Mouse (Mus musculus): ENCODE results near the gene Dok7.

Dok7 gene

DNA sequence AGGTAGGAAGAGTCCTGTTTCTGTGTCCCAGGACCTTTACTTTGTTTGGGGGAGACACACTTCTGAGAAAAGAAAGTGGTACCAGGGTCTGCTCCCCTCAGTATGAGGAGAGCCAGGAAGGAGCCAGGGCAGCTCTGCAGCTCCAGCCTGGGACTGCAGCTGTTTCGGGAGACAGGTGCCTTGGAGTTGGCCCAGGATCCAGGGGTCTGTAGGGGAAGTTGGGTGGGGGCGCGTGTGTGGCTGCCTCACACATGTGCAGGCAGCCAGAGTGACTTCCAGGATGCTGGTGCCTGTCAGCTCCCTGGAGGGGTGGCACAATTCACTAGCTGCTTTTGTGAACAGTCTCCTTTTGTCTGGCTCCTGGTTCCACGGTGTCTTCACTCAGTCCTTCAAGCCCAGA, 1.0 kb downstream of the Dok7 start:
- no peak for DNase-seq (ENCODE audit: low spot score in 2 of 2)

- DNase-seq (ENCODE audit: low spot score in 2 of 2), result no peak
These were observed 1.6 kb downstream of the Dok7 start for GRCm38 (mm10) chr5:35058216-35058615.

- DNase-seq (ENCODE audit: low spot score in 2 of 2), result no peak
These were observed 3.5 kb downstream of the Dok7 start for GRCm38 (mm10) chr5:35060098-35060497.

GRCm38 (mm10) chr5:35069841-35070240, 13.3 kb downstream of the Dok7 start:
- DNase-seq (ENCODE audit: low spot score in 2 of 2), result no peak

DNA sequence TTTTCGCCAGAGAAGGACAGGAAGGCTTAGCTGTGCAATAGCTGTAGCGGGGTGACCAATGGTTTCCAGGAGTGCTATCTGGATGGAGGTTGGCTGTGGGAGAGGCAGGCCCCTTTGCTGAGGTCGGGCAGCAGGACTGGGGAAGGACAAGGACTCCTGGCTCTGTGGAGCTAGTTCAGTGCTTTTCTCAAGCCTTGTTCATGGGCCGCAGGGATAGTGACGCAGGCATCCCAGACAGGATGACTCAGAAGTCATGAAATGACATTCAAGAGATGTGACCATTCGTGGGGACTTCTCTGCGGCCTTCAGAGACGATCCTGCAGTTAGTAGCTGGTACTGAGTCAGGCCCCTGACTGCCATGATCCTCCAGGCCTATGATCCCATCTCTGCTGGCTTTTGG, 13.7 kb downstream of the Dok7 start:
- DNase-seq (ENCODE audit: low spot score in 2 of 2), result no peak

GRCm38 (mm10) chr5:35070953-35071352, 14.4 kb downstream of the Dok7 start:
- DNase-seq (ENCODE audit: low spot score in 2 of 2), result no peak

- no peak for DNase-seq (ENCODE audit: low spot score in 2 of 2)
These were observed 15.3 kb downstream of the Dok7 start for GRCm38 (mm10) chr5:35071855-35072254.

- no peak for DNase-seq (ENCODE audit: low spot score in 2 of 2)
These were observed 16.7 kb downstream of the Dok7 start for GRCm38 (mm10) chr5:35073235-35073634.

DNA sequence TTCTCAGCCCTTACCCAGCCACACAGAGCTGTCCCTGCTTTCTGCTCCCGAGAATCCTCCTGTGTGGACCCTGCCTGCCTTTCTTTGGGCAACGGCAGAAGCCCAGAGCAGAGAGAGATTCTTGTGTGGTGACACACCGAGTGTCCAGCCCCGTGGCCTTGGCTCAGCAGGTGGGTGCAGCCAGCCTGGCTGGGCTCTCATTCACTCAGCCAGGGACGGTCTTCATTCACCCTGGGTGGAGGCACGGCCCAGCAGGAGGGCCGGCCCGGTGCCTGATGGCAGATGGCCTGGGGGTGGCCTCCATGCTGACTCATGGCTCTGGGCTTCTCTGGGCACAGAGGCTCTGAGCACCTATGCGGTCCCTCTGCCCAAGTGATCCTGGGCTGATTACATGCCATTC, 17.4 kb downstream of the Dok7 start:
- no peak for DNase-seq (ENCODE audit: low spot score in 2 of 2)

DNA sequence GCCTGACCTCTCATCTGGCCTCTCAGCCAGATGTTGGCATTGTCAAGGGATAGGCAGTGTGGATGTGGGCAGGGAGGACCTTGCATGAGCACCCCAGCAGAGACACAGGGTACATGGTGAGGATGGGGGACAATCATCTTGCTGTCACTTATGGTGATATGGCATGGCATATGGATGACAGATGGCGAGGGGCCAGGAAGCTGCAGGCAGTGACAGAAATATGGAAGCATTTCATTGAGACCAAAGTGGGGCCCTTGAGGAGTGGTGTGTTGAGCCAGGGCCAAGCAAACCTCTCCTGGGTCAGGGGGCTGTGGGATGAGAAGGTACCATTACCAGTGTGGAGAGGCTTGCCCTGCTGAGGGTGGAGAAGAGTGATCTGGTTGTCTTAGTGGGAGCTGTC, 19.8 kb downstream of the Dok7 start:
- no peak for DNase-seq (ENCODE audit: low spot score in 2 of 2)

- DNase-seq (ENCODE audit: low spot score in 2 of 2), result no peak
These were observed 22.5 kb downstream of the Dok7 start for GRCm38 (mm10) chr5:35079101-35079500.

- no peak for DNase-seq (ENCODE audit: low spot score in 2 of 2)
These were observed 28.3 kb downstream of the Dok7 start for GRCm38 (mm10) chr5:35084913-35085312.

GRCm38 (mm10) chr5:35088785-35089613, 32.4 kb downstream of the Dok7 start:
- DNase-seq (ENCODE audit: low spot score in 2 of 2), result peak; percentile 74 to 90

- no peak for DNase-seq (ENCODE audit: low spot score in 2 of 2)
These were observed 33.0 kb downstream of the Dok7 start for GRCm38 (mm10) chr5:35089614-35089963.

DNA sequence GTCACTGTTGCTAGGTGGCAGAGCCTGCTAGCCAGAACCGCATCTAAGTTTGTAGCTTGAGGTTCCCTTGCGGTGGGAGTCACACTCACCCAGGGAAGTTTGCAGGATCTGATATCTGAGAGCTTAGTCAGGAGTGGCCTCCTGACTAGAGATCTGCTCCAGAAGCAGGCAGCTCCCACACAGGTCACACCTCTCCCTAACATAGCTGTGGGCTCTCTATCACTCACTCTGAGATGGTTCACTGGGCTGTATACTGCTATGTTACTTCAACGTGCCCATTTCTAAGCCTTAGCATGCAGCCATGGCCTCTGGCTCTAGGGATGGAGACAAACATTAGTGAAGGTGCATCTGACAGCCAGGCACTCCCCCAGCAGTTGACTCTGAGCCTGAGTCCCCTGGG, 35.1 kb downstream of the Dok7 start:
- DNase-seq (ENCODE audit: low spot score in 2 of 2), result no peak

GRCm38 (mm10) chr5:35103086-35103485, 46.5 kb downstream of the Dok7 start:
- peak in 1 of 2 experiments; percentile 11 for DNase-seq (ENCODE audit: low spot score in 2 of 2)

DNA sequence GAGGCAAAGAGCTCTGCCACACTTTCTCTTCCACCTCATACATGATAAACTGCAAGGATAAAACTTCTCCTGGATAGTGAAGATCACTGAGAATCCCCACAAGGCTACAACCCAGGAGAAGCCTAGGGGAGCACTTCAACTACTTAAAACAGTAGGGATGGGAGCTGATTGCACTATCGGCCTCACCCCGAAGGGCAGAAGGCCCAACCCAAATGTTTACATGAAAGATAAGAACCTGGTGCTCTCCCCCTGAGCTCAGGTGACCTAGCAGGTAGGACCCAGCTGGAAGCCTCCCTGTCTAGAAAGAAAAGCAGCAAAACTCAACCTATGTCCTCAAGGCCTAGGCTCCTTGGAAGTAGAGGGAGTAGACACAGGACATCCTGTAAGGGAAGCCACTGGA, 47.0 kb downstream of the Dok7 start:
- DNase-seq (ENCODE audit: low spot score in 2 of 2), result no peak

- peak; percentile 11 to 61 for DNase-seq (ENCODE audit: low spot score in 2 of 2)
These were observed 47.8 kb downstream of the Dok7 start for GRCm38 (mm10) chr5:35104183-35104959.

GRCm38 (mm10) chr5:35104960-35105921, 48.7 kb downstream of the Dok7 start, which contains the start of gene Lrpap1:
TSS of gene Lrpap1 (minus strand) at chr5:35105766.
- DNase-seq (ENCODE audit: low spot score in 2 of 2), result peak; percentile 89 to 96

GRCm38 (mm10) chr5:35105922-35106298, 49.3 kb downstream of the Dok7 start:
- peak in 1 of 2 experiments; percentile 64 for DNase-seq (ENCODE audit: low spot score in 2 of 2)

- DNase-seq (ENCODE audit: low spot score in 2 of 2), result no peak
These were observed 55.9 kb downstream of the Dok7 start for GRCm38 (mm10) chr5:35112444-35112843.

- DNase-seq (ENCODE audit: low spot score in 2 of 2), result no peak
These were observed 59.4 kb downstream of the Dok7 start for GRCm38 (mm10) chr5:35116002-35116401.
